Mouse (Mus musculus) ZHBTc4 (cell line): ENCODE measurements around the gene Lrig2.

Source experiments
- DNase-seq: peaks from one replicate; pipeline ENCODE4 v3.0.0-alpha.2; 2011; ENCODE audit warnings: low read depth, low spot score

The Lrig2 gene

DNA sequence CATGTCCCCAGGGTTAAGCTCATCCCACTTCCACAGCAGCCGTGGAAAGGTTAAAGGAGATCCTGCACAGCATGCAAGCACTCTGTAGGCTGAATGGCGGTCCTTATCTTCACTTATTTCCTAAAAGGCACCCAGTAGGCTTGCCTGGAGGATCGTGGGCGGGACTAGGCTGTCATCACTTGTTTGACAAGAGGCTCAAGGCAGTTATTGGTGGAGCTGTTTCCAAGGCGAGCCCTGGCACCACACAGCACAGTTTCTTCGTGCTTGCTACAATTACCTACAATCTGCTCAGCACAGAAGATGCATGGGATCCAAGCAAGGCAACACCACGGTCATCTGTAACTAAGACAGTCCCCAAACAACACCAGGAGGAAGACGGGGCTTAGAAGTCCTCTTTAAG lies 137.8 kb downstream of the Lrig2 start:
- peak; percentile 50 for DNase-seq

DNA sequence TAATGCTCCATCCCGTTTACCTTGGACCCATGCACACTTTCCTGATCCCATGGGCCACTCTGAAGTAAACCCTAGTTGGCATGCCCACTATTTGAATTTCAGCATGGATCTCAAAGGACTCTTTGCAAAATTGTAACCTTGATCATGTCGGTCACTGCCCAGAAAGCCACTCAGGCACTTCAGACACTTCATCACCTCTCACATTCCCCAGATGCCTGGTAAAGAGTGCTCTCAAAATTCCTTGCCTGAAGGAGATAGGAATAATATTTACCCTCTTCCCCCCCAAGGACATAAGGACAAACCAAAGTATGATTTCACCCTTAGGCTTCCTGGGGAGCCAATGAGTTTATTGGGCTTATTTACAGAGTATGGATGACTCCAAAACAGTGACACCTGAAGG lies 139.3 kb downstream of the Lrig2 start:
- DNase-seq, result no peak

DNA sequence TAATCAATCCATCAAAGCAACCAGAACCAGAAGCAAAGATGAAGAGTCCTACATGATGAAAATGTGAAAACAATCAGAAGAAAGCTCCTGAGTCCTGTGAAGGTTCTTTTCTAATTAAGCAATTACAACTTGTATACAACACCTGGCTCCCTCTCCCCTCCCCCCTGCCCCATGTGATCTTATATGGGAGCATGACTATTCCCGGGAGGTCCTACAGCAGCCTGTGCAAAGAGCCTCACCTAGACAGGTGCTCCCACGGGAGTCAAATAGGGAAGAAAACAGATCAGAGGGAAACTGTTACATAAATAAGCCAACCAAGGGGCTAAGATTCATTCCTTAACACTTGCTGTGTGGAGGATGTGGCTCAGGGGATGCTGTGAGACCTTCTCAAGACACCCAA lies 143.8 kb downstream of the Lrig2 start:
- DNase-seq, result no peak

DNA sequence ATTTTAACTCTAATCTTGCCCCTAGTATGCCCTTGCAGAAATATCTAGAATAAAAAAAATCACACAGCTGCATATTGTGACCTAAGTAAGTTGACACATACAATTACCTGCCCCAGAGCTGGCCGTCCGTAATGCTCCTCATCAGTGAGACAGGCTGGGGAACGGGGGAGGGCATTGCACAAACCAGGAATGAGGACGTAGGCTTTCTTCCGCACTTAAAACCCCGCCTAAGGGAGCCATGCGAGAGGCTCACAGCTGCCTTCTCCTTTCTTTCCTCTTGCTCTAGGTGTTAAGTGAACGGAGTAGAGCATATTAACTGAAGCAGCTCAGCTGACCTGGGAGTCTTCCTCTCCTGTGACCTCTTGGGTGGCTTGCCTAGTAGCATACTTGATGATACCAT lies 149.9 kb downstream of the Lrig2 start:
- DNase-seq, result no peak

DNA sequence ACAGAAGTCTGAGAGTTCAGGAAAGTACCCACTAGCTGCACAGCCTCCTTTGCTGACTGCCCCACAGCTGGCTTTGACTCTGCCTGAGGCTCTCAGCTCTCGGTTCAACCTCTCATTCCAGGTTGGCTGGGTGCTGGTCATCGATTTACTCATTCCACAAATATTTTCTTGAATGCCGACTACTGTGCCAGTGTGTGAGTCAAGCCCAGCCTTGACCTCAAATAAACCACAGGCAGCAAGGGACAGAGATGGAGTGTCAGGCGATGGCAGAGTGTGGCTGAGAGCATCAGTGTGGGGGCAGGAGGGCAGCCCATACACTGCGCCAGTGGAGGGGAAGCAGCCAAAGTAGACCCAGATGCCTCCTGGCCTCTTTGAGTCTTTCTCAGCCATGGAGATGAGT lies 151.4 kb downstream of the Lrig2 start:
- no peak for DNase-seq

DNA sequence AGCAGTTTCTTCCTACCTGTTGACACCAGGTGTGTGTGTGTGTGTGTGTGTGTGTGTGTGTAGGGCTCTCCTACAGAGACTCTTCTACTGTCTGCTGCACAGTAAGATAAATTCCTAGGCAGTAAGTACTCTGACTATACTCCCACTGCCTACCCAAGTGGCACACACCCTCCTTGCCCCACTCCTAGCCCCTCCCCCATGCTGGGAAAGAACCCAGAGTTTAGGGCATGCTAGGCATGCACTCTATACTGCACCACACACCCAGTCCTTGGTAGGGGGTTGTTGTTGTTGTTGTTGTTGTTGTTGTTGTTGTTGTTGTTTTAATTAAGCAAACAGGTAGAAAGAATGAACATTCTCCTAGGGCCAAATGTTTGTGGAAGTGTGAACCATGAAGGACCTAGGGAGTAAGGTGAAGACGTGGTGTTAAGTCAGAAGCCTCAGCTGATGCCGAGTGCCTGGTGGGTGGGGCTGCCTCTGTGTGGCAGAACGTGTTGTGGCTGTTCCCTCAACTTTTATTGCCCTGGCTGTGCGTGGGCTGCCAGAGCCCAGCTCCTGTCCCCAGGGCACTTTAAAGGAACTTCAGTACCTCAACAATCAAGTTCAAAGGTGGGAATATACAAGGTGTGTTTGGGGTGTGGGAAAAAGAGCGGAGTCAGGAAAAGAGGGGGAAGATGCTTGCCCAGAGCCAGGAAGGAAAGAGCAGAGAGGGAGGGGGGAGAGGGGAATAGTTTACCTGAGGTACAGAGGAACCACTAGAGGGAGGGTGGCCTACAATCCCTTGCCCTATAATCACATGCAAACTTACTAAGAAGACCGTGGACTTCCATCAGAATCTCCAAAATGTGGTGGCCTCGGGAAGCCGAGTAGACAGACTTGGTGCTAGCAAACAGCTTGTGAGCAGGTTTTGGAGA lies 152.2 kb downstream of the Lrig2 start:
- peak; percentile 35 for DNase-seq

DNA sequence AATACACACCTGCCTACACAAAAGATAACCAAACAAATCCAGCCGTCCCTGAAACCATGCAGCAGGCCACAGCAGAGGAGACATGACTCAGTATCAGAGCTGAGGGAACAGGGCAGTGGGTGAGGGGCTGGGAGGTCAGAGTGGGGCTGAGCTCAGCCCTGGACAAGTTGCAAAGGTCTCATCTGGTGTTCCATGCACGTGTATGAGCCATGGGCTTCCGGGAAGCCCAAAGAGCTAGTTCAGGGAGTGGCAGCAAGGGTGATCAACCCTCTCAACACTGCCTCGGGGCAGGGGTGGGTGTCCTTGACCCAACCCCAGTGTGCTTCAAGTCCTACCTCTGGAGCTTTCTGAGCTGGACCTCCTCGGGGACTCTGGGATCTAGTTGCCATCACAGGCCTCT lies 153.0 kb downstream of the Lrig2 start:
- peak; percentile 75 for DNase-seq

DNA sequence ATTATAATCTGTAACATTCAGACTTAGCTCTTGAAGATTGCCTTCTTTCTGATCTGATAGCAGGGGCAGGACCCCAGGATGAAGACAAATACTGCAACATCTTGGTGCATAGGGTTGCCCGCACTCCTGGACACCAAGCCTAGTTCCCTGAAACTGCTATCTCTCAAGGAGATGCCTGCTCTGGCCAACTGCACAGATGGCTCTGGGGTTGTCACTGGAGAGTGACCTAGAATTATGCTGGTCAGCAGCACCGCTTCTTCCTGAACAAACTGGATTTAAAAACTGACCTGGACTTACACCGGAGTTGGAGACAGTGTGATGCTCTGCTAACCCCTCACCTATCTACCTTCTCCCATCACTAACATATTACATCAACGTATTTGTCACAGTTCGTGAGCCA lies 155.6 kb downstream of the Lrig2 start:
- DNase-seq, result no peak

DNA sequence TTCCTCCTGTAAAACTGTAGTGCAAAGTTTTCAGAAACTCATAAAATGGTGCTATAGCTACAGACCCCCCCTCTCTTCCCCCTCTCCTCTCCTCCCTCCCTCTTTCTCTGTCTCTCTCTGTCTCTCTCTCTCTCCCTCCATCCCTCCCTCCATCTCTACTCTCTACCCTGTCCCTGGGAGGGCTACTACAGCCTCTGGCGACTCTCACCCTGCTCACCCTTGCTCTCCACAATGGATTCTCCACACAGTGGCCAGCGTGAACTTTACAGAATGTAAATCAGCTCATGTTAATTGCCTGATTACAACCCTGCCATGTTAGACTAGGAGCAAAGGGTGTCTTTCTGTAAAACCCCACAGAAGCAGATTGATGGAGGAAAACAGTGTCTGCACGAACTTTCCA lies 157.8 kb downstream of the Lrig2 start:
- no peak for DNase-seq

DNA sequence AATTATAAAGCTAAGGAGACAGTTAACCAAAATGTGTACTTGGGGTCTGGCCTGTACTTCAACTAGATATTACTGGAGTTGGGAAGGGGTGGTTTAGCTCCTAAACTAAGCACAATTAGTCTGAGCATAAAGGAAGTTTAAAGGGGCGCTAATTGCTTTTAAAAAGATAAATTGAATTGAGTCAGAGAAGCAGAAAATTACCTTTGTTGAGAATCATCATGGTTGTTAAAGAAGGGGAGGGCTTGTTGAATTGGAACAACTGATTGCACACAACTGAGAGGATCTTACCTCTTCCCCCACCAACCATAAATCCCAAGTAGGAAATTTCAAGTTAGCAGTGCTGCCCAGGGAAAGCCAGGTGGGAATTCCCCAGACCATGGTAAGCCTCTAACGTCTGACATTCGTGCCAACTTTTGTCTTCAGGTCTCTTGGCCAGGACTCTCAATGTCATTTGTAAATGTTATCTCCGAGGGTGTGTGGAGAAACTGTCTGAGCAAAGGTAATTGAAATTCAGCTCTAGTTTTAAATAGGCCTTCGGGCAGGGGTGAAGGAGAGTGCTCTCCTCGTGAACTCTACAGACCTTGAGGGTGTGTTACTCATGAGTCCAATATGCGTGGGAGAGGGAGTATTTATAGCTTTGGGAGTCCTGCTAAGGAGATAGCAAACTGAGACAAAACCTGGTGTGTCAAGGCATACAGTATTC lies 159.2 kb downstream of the Lrig2 start:
- no peak for DNase-seq

DNA sequence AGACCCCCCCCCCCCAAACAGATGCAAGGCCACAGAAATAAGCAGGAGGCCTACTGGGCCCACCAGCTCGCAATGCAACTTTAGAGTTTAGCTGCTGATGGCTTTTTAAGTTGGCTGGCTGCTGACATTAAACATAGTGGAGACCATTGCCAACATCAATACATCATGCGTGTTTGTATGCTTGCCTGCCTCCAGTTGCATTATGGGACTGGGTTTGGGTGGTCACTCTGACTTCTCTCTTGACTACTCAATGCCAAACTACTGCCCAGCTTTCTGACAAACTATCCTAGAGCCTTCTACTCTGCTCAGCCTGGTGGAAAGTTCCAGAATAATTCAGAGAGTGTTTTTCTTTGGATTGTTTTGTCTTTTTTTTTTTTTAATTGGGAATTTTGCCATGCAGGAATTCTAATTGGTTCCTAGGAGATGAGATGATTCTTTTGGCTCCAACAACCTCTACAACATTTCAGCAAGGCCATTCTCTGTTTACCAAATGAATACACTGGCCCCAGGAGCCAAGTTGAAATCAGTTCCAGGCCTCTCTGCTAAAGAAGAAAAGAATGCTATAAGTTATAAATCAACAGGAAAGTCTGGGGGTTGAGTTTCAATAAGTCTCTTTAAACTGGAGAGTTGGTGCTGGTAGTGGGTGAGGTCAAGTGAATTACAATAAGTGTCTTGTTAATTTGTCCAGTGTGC lies 161.3 kb downstream of the Lrig2 start:
- DNase-seq, result no peak

DNA sequence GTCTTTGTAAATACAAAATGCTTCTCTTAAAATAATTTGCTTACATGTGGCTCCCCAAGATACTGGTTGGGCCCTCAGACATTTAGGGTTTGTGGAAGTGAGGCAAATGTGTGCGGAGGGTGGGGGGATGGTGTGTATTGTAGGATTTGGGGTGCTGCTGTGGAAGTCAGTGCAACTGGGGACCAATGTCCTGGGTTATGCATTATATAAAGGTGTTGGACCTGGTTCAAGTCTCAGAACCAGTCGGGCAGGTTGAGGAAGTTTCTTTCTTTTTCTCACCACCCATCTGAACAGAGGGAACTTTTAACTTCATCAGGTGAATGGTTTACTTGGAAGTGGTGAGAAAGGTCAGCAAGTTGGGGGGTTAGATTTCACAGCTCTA lies 161.9 kb downstream of the Lrig2 start:
- no peak for DNase-seq

DNA sequence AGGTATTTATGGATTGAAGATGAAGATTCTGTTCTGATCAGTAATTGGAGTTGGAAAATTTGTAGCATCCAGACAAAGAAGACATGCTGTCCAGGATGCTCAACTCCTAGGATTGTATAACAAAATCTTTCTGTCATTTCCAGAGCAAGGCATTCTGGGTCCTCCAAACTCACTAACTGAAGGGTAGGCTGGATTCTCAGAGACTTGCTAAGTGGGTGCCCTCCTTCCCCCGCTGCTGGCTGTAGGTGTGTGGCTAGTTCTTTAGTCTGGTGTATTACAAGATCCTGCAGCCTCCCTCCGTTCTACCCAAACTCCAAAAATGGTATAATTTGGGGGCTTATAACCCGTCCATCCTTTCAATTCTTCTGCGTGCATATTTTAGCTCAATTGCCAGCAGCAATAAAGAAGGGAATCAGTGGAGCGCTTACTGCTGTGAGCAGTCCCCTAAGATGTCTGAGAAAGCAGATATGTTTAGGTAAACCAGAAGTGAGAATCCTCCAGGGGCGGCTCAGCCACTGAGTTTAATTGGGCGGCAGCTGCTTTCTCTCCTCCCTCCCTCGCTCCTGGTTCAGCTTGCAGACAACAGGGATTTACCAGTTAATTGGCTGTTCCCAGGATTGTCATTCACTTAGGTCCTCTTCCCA lies 162.4 kb downstream of the Lrig2 start:
- DNase-seq, result no peak
